Mouse (Mus musculus) embryonic facial prominence, embryonic 11.5 days (tissue): ENCODE results near the gene Spata2. TPM values are rescaled to one million over a fixed set of nuclear protein-coding genes. Genes with fewer than 3 reads are reported as not detected.

ENCODE experiments used
- ATAC-seq: fragments of 200-750 bp; cut with Nextera tagmentation; replicated peaks from 2 replicates; pipeline ENCODE4 v1.8.0; 2017; ENCODE audit warnings: low read depth; ENCODE audit not compliant: insufficient number of reproducible peaks, low FRiP score, low TSS enrichment
- DNase-seq: peaks from one replicate; pipeline ENCODE4 v3.0.0-alpha.2; 2015; ENCODE audit warnings: low spot score
- H3K27ac ChIP-seq: fragments of 300-500 bp; sonication (generic); replicated peaks from 2 replicates; pipeline ENCODE4 v1.5.1; 2014; ENCODE audit warnings: mild to moderate bottlenecking, low read depth, low read length, control low read depth
- H3K27me3 ChIP-seq: fragments of 300-500 bp; sonication (generic); 2 replicates; pipeline ENCODE4 v1.6.1; 2014; ENCODE audit warnings: mild to moderate bottlenecking, low read length, moderate library complexity, mixed read lengths; ENCODE audit not compliant: control insufficient read depth, insufficient read depth
- H3K36me3 ChIP-seq: fragments of 300-500 bp; sonication (generic); replicated peaks from 2 replicates; pipeline ENCODE4 v1.6.1; 2014; ENCODE audit warnings: low read depth, mild to moderate bottlenecking, low read length, moderate library complexity, mixed read lengths; ENCODE audit not compliant: control insufficient read depth, insufficient read depth
- H3K4me1 ChIP-seq: fragments of 300-500 bp; sonication (generic); 2 replicates; pipeline ENCODE4 v1.6.1; 2014; ENCODE audit warnings: low read length, mixed read lengths; ENCODE audit not compliant: control insufficient read depth, insufficient read depth
- H3K4me2 ChIP-seq: fragments of 300-500 bp; sonication (generic); 2 replicates; pipeline ENCODE4 v1.6.1; 2014; ENCODE audit warnings: low read depth, mild to moderate bottlenecking, control low read depth, low read length, moderate library complexity
- H3K4me3 ChIP-seq: fragments of 300-500 bp; sonication (generic); 2 replicates; pipeline ENCODE4 v1.5.1; 2014; ENCODE audit warnings: low read depth, low read length, control low read depth
- H3K9ac ChIP-seq: fragments of 300-500 bp; sonication (generic); replicated peaks from 2 replicates; pipeline ENCODE4 v1.6.1; 2014; ENCODE audit warnings: mild to moderate bottlenecking, control low read depth, low read length
- H3K9me3 ChIP-seq: fragments of 300-500 bp; sonication (generic); replicated peaks from 2 replicates; pipeline ENCODE4 v1.6.1; 2016; ENCODE audit warnings: mild to moderate bottlenecking, low read length, inconsistent platforms, mixed read lengths; ENCODE audit not compliant: control insufficient read depth
- WGBS: fragments of 180-500 bp; shearing (Covaris S2); extraction: QIAGEN DNeasy Blood & Tissue Kit; methylation state at CpG from one replicate; pipeline ENCODE4 v1.1.7; 2014; 5-methylcytosine and 5-hydroxymethylcytosine counted together
- polyA plus RNA-seq: library from polyadenylated mRNA; unstranded; fragments of >200 nt; fragmentation: Nextera tagmentation; extraction: Ambion mirVana; gene quantifications from 2 replicates; pipeline ENCODE4 v1.2.1, GENCODE M21; 2014

The Spata2 gene
- polyA plus RNA-seq, 1 experiment from 2014 or later: 12.1 TPM

GRCm38 (mm10) chr2:167483827-167484410 is 8.8 kb downstream of the Spata2 start:
- no peak overlapping the region for H3K9ac ChIP-seq
- H3K9me3 ChIP-seq: no peaks in the 10 kb centered on the region
- WGBS: 96% methylated on average over 24 of the region's 24 CpGs
- DNase-seq (no peak), ATAC-seq (no peak)
- no peak overlapping the region for H3K4me3 ChIP-seq
- H3K4me2 ChIP-seq: no peak overlapping the region
- peaks cover 3% of the 10 kb centered on the region for H3K36me3 ChIP-seq
- H3K27me3 ChIP-seq: no peaks in the 10 kb centered on the region
- H3K4me1 ChIP-seq: no peaks in the 10 kb centered on the region
- H3K27ac ChIP-seq: no peak overlapping the region

DNA sequence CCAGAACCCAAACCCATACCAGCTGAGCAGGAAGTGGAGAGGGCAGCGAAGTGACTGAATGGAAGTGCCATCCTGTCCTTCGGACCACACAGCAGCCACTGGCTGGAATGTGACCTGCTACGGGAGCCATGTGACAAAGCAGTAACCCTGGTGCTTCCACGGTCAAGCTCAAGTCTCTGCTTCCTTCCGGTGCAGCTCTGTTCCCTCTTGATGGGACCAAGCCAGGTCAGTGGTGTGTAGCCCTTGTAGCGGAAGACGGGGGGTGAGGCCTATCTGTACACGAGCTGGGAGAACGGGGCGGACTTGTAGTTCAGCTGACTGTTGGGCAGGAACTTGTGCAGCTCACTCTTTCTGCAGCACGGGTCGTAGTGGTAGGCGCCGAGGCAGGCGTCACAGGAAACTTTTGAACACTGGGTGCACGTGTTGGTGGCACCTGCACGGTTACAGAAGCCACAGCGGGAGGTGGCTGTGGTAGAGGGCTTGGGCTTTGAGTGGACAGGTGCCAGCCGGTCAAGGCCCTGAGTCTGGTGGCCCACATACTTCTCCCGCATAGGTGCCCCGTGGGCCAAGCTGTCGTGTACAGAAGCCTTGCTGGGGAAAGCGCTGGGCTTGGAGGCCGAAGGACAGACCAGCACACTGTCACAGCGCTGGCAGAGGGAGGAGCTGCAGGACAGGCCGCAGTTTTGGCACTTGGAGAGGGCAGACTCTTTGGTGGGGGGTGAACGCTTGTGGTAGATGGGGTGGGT is 9.4 kb downstream of the Spata2 start:
- no peak overlapping the region for H3K4me2 ChIP-seq
- no peak overlapping the region for H3K27ac ChIP-seq
- DNase-seq (no peak), ATAC-seq (no peak)
- WGBS: 93% methylated on average over 27 of the region's 27 CpGs
- H3K4me1 ChIP-seq: no peaks in the 10 kb centered on the region
- H3K36me3 ChIP-seq: peaks cover 3% of the 10 kb centered on the region
- no peaks in the 10 kb centered on the region for H3K9me3 ChIP-seq
- H3K9ac ChIP-seq: no peak overlapping the region
- H3K27me3 ChIP-seq: no peaks in the 10 kb centered on the region
- no peak overlapping the region for H3K4me3 ChIP-seq

- H3K9me3 ChIP-seq: no peaks in the 10 kb centered on the region
- H3K36me3 ChIP-seq: peaks cover 3% of the 10 kb centered on the region
- no peak overlapping the region for H3K4me2 ChIP-seq
- H3K4me1 ChIP-seq: no peaks in the 10 kb centered on the region
- WGBS: 89% methylated on average over 4 of the region's 4 CpGs
- DNase-seq: no peak
- no peak overlapping the region for H3K4me3 ChIP-seq
- ATAC-seq: no peak
- H3K9ac ChIP-seq: no peak overlapping the region
- H3K27me3 ChIP-seq: no peaks in the 10 kb centered on the region
- H3K27ac ChIP-seq: no peak overlapping the region
Measured at GRCm38 (mm10) chr2:167482681-167483080, 10.0 kb downstream of the Spata2 start.

GRCm38 (mm10) chr2:167479501-167479900 is 13.2 kb downstream of the Spata2 start:
- no peak for ATAC-seq
- Histone ChIP-seq H3K36me3 (peaks cover 3% of the 10 kb centered on the region), H3K4me1 (no peaks in the 10 kb centered on the region), H3K27me3 (no peaks in the 10 kb centered on the region), H3K9ac (no peak overlapping the region), H3K4me3 (no peak overlapping the region), H3K9me3 (no peaks in the 10 kb centered on the region), H3K4me2 (no peak overlapping the region), H3K27ac (no peak overlapping the region)
- WGBS: 81% methylated on average over 1 of the region's 1 CpGs
- DNase-seq: no peak

DNA sequence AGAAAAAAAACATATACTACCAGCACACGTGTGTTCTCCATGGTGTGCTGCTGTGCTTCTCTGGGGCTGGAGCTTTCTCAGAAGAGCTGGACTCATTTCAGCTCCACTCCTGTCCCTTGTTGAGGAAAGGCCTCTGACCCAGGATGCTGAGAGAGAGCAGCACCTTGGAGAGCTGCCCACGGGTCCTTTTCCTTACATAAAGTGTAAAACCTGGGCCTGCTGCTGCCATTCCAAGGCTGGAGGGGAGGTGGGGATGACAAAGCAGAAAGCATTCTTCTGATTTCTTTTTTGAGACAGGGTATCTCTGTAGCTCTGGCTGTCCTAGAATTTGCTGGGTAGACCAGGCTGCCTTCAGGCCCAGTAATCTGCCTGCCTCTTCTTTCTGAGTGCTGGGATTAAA is 14.6 kb downstream of the Spata2 start:
- no peak overlapping the region for H3K4me3 ChIP-seq

DNA sequence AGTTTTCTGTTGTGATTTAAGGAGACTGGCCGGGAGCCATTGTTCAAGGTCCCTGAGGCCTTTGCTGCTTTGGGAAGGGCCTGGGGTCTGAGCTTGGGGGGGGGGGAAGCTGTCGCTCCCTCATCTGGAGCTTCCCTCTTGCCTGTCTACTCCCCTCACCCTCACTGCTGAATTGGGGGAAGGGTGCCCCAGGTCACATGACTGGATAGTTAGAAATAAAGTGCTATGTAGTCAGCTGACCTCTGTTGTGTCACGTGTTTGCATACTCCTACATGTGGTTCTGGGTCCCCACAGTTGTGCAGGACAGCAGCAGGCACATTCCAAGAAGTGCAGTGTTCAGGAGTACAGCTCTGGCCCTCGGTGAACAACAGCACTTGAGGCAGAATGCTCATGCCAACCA is 15.9 kb downstream of the Spata2 start:
- Histone ChIP-seq H3K9me3 (no peaks in the 10 kb centered on the region), H3K4me2 (no peak overlapping the region), H3K27me3 (no peaks in the 10 kb centered on the region), H3K9ac (no peak overlapping the region), H3K36me3 (peaks cover 2% of the 10 kb centered on the region), H3K27ac (no peak overlapping the region), H3K4me1 (no peaks in the 10 kb centered on the region), H3K4me3 (no peak overlapping the region)
- ATAC-seq (no peak), DNase-seq (no peak)
- WGBS: 73% methylated on average over 4 of the region's 4 CpGs

More for the DNA sequence above, 14.6 kb downstream of the Spata2 start:
- Histone ChIP-seq H3K36me3 (no peaks in the 10 kb centered on the region; the same call in none of the 2 replicates), H3K4me1 (no peaks in the 10 kb centered on the region), H3K9ac (no peak overlapping the region), H3K27me3 (no peaks in the 10 kb centered on the region), H3K9me3 (no peaks in the 10 kb centered on the region), H3K4me2 (no peak overlapping the region), H3K27ac (no peak overlapping the region)
- DNase-seq (peak; percentile 22), ATAC-seq (no peak)
- WGBS: 41% methylated on average over 2 of the region's 2 CpGs

DNA sequence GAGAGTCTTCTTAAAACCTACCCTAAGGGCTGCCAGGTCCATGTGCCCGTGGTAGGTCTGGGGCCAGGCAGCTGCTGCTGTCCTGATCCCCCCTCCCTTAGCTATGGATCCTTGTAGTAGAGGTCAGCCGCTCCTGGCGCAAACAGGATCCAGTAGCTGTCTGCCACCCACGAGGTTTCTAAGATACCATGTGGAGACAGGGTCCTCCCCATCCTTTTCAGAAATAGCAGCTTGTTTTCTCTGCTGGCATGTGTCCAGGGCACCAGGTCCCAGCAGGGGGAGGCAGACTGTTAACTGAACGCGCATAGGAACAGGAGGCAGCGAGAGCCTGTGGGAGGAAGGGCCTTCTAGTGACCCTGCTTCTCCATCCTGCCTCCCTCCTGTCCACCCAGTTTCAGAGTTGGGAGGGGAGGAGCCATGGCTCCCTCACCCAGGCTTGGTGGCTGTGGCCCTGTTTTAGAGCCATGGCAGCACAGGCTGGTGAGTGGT is 16.4 kb downstream of the Spata2 start:
- H3K4me3 ChIP-seq: no peak overlapping the region
- no peak overlapping the region for H3K27ac ChIP-seq
- WGBS: 42% methylated on average over 7 of the region's 7 CpGs
- H3K36me3 ChIP-seq: peaks cover 3% of the 10 kb centered on the region
- H3K4me2 ChIP-seq: no peak overlapping the region
- peak; percentile 24 for DNase-seq
- H3K4me1 ChIP-seq: no peaks in the 10 kb centered on the region
- no peak; the same call in 1 of the 2 replicates for ATAC-seq
- H3K27me3 ChIP-seq: no peaks in the 10 kb centered on the region
- H3K9ac ChIP-seq: no peak overlapping the region
- H3K9me3 ChIP-seq: no peaks in the 10 kb centered on the region

GRCm38 (mm10) chr2:167475596-167475995 is 17.1 kb downstream of the Spata2 start:
- 83% methylated on average over 5 of the region's 5 CpGs for WGBS
- Histone ChIP-seq H3K27ac (no peak overlapping the region), H3K36me3 (peaks cover 5% of the 10 kb centered on the region), H3K4me3 (no peak overlapping the region), H3K27me3 (no peaks in the 10 kb centered on the region), H3K9me3 (no peaks in the 10 kb centered on the region), H3K9ac (no peak overlapping the region), H3K4me2 (no peak overlapping the region), H3K4me1 (no peaks in the 10 kb centered on the region)
- ATAC-seq (no peak), DNase-seq (no peak)
